Mouse (Mus musculus): ENCODE data around the gene 1300017J02Rik. TPM values are rescaled to one million over a fixed set of nuclear protein-coding genes. Genes with fewer than 3 reads are reported as not detected.

The 1300017J02Rik gene
- polyA plus RNA-seq, 1 experiment from 2014 or later = 0.14 TPM

DNA sequence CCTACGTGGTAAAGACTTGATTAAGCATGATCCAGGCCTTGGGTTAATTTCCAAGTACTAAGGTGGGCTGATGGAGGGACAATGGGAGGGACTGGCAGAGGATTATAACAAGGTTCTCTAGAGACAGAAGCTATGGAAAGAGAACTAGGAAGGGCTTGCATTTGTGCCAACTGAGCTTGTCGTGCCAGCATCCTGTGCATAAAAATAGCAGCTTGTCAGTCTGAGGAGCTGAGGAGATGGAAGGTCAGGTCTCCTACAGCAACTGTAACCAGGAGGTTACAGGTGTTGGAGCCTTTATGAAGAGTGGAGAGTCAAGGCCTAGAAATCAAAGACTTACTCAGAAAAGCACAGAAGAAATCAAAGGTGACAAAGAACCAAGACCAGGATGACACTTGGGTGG lies 91.3 kb downstream of the 1300017J02Rik start:
- H3K4me1 ChIP-seq (ENCODE audit: control insufficient read depth, insufficient read depth, low read length) = no peaks in the 10 kb centered on the region
- ATAC-seq (ENCODE audit: low FRiP score, low TSS enrichment) = no peak
- no peak overlapping the region for H3K9ac ChIP-seq (replicated peaks; ENCODE audit: low read length)
- H3K4me2 ChIP-seq (ENCODE audit: low read length) = no peak overlapping the region
- H3K27me3 ChIP-seq (ENCODE audit: control insufficient read depth, insufficient read depth, low read length) = no peaks in the 10 kb centered on the region
- no peak overlapping the region for H3K27ac ChIP-seq (replicated peaks; ENCODE audit: low read depth, low read length)
- 59% methylated on average over 2 of the region's 2 CpGs for WGBS
- no peak overlapping the region for H3K4me3 ChIP-seq (replicated peaks; ENCODE audit: low read depth, low read length)
- H3K9me3 ChIP-seq (ENCODE audit: control insufficient read depth, low read length) = no peaks in the 10 kb centered on the region
- no peaks in the 10 kb centered on the region for H3K36me3 ChIP-seq (ENCODE audit: control insufficient read depth, insufficient read depth, low read length)
- no peak for DNase-seq

DNA sequence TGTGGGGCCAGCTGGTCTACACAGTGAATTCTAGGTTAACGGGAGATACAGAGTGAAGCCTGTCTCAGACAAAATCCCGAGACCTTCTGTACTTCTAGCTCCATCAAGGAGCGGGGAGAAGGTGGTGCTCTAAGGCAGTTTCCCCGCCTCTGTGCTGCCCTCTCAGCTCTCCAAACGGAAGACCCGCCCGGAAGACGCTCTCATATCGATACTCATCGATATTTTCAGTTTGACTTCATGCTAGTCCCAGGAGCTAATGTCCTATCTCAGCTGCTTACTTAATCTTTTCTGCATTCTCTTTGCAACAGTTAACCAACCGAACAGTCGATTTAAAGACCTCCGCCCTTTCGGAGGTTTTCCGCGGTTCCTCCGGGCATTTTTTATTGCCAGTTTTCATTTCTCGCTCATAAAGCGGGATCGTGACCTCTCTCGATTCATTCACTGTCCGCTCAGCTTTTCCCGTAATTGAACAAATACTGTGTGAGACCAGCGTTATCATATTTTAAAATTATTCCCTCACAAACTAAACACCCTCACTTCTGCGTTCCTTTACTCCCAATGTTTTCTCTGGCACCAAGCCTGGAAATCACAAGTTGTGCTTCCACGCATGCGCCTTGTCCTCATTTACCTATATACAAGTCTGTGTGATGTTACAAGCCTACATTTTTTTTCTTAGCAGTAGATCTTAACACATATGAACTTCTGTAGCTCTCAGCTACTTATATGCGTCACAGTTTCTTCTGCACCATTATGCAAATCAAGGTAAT lies 92.0 kb downstream of the 1300017J02Rik start:
- Histone ChIP-seq H3K9ac (replicated peaks; ENCODE audit: low read length) (no peak overlapping the region), H3K36me3 (ENCODE audit: control insufficient read depth, insufficient read depth, low read length) (no peaks in the 10 kb centered on the region), H3K4me3 (replicated peaks; ENCODE audit: low read depth, low read length) (no peak overlapping the region), H3K4me2 (ENCODE audit: low read length) (no peak overlapping the region), H3K4me1 (ENCODE audit: control insufficient read depth, insufficient read depth, low read length) (no peaks in the 10 kb centered on the region), H3K9me3 (ENCODE audit: control insufficient read depth, low read length) (no peaks in the 10 kb centered on the region), H3K27me3 (ENCODE audit: control insufficient read depth, insufficient read depth, low read length) (no peaks in the 10 kb centered on the region), H3K27ac (replicated peaks; ENCODE audit: low read depth, low read length) (no peak overlapping the region)
- ATAC-seq (ENCODE audit: low FRiP score, low TSS enrichment) (no peak), DNase-seq (peak; percentile 27)
- WGBS = 84% methylated on average over 28 of the region's 28 CpGs

DNA sequence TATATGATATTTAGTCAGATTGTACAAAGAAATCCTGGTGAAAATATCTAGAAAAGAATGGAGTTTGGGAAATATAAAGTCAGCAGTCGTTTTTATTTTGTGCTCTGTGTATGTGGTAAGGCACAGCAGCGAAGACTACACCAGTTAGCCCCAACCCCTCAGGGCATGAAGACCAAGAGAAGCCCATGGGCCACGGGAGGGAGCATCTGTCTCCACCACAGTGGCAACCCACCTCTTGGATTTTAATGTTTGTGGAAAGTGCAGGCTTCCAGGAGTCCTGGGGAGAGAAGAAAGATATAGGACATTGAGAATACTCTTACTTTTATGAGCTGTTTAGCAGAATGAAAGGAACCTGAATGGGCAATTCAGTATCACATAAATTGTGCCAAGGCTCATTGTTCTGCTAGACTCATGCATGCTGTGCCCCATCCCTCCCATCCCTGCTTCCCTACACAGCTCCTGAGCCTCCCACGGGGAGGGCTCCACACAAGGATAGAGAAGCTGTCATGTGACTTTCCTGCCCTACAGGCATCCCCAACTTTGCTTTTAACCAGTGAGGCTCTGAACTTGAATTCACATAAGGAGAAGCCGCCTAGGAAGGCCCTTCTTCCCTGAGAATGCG lies 96.0 kb downstream of the 1300017J02Rik start:
- no peak overlapping the region for H3K9ac ChIP-seq (replicated peaks; ENCODE audit: low read length)
- 45% methylated on average over 6 of the region's 6 CpGs for WGBS
- ATAC-seq (ENCODE audit: low FRiP score, low TSS enrichment) (no peak), DNase-seq (no peak)
- H3K4me1 ChIP-seq (ENCODE audit: control insufficient read depth, insufficient read depth, low read length) = no peaks in the 10 kb centered on the region
- no peaks in the 10 kb centered on the region for H3K36me3 ChIP-seq (ENCODE audit: control insufficient read depth, insufficient read depth, low read length)
- no peak overlapping the region for H3K27ac ChIP-seq (replicated peaks; ENCODE audit: low read depth, low read length)
- no peaks in the 10 kb centered on the region for H3K27me3 ChIP-seq (ENCODE audit: control insufficient read depth, insufficient read depth, low read length)
- H3K4me2 ChIP-seq (ENCODE audit: low read length) = no peak overlapping the region
- no peak overlapping the region for H3K4me3 ChIP-seq (replicated peaks; ENCODE audit: low read depth, low read length)
- H3K9me3 ChIP-seq (ENCODE audit: control insufficient read depth, low read length) = no peaks in the 10 kb centered on the region

DNA sequence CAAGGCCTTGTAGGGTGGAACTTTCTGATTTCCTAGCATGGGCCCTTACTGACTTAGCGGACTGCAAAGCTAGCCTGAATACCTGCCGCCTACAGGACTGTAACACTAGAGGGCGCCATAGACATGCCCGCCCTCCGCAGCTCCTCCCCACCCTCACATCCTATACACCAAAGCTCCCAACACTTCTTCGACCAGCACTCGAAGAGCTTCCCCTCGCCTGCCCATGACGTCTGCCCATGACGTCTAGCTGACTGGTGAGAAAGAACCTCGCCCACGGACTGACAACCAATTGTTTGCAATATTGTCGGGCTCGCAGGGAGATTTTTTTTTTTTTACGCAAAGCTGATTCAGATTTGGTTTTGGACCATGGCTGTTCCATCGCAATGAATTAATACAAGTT lies 97.0 kb downstream of the 1300017J02Rik start:
- no peaks in the 10 kb centered on the region for H3K27me3 ChIP-seq (ENCODE audit: control insufficient read depth, insufficient read depth, low read length)
- no peak overlapping the region for H3K9ac ChIP-seq (replicated peaks; ENCODE audit: low read length)
- no peak overlapping the region for H3K4me3 ChIP-seq (replicated peaks; ENCODE audit: low read depth, low read length)
- H3K36me3 ChIP-seq (ENCODE audit: control insufficient read depth, insufficient read depth, low read length) = no peaks in the 10 kb centered on the region
- peak; percentile 71; the same call in 1 of the 2 replicates for ATAC-seq (ENCODE audit: low FRiP score, low TSS enrichment)
- no peak overlapping the region for H3K27ac ChIP-seq (replicated peaks; ENCODE audit: low read depth, low read length)
- H3K4me1 ChIP-seq (ENCODE audit: control insufficient read depth, insufficient read depth, low read length) = no peaks in the 10 kb centered on the region
- DNase-seq = peak; percentile 86
- H3K4me2 ChIP-seq (ENCODE audit: low read length) = peak overlapping the region; percentile 45
- WGBS = 9% methylated on average over 16 of the region's 16 CpGs
- H3K9me3 ChIP-seq (ENCODE audit: control insufficient read depth, low read length) = no peaks in the 10 kb centered on the region

DNA sequence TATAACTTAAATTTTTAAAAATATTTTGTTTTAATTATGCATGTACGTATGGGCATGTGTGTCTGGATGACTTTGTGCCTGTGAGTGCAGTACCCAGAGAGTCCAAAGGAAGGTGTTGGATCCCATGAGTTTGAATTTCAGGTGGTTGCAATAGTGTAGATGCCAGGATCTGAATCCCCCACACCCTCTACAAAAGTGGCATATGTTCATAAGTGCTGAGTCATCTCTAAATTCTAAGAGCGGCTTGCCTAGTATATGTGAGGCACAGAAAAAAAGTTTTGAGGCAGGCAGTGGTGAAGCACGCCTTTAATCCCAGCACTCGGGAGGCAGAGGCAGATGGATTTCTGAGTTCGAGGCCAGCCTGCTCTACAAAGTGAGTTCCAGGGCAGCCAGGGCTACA lies 99.1 kb downstream of the 1300017J02Rik start:
- no peak for ATAC-seq (ENCODE audit: low FRiP score, low TSS enrichment)
- H3K4me1 ChIP-seq (ENCODE audit: control insufficient read depth, insufficient read depth, low read length) = peaks cover 4% of the 10 kb centered on the region; the same call in 1 of the 2 replicates
- no peak overlapping the region for H3K4me2 ChIP-seq (ENCODE audit: low read length)
- no peaks in the 10 kb centered on the region for H3K9me3 ChIP-seq (ENCODE audit: control insufficient read depth, low read length)
- no peak for DNase-seq
- no peak overlapping the region for H3K9ac ChIP-seq (replicated peaks; ENCODE audit: low read length)
- WGBS = 84% methylated on average over 5 of the region's 5 CpGs
- H3K27ac ChIP-seq (replicated peaks; ENCODE audit: low read depth, low read length) = no peak overlapping the region
- H3K36me3 ChIP-seq (ENCODE audit: control insufficient read depth, insufficient read depth, low read length) = no peaks in the 10 kb centered on the region
- H3K27me3 ChIP-seq (ENCODE audit: control insufficient read depth, insufficient read depth, low read length) = no peaks in the 10 kb centered on the region
- H3K4me3 ChIP-seq (replicated peaks; ENCODE audit: low read depth, low read length) = no peak overlapping the region

DNA sequence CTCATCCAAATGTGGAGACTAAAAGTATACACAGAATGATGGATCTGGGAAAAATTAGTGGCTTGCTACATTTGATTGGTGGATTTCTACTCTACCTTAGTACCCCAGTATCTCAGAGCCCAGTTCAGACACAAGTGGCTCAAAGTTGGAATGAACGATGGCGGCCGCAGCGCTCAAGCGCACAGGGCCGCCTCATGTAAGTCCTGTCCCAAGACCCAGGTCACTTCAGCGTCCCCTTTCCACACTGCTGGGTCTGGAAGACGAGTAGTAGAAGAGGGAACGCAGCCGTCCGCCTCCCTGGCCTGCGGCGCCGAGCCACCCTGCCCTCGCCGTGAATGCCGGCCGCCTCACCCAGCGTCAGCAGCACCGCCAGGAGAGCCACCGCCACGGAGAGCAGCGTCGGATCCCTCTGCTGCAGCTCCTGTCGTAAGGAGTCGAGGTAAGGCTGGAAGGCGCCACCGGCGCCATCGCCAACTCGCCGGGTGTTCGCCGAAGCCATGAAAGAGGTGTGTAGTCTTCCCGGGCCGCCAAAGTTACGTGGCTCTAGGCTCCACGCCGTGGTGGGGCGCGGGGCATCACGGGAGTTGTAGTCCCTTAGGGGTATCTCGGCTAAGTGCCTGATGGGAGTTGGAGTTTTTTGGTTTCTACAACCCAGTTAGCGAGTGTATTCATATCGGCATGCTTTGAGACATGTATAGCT lies 103.2 kb downstream of the 1300017J02Rik start, which contains the start of gene Srprb:
TSS of gene Srprb (minus strand) at position 577 of the 700 bp plus-strand sequence.
- H3K4me1 ChIP-seq (ENCODE audit: control insufficient read depth, insufficient read depth, low read length) = peaks cover 4% of the 10 kb centered on the region; the same call in 1 of the 2 replicates
- H3K4me2 ChIP-seq (ENCODE audit: low read length) = peak within 1 kb of the TSS; percentile 63
- H3K4me3 ChIP-seq (replicated peaks; ENCODE audit: low read depth, low read length) = peak within 1 kb of the TSS; percentile 80
- peaks cover 22% of the 10 kb centered on the region for H3K36me3 ChIP-seq (ENCODE audit: control insufficient read depth, insufficient read depth, low read length)
- under 1% methylated on average over 45 of the region's 45 CpGs for WGBS
- no peaks in the 10 kb centered on the region for H3K9me3 ChIP-seq (ENCODE audit: control insufficient read depth, low read length)
- peak; percentile 97 for ATAC-seq (ENCODE audit: low FRiP score, low TSS enrichment)
- peak; percentile 98 for DNase-seq
- H3K9ac ChIP-seq (replicated peaks; ENCODE audit: low read length) = peak within 1 kb of the TSS; percentile 66
- H3K27ac ChIP-seq (replicated peaks; ENCODE audit: low read depth, low read length) = peak within 1 kb of the TSS; percentile 79
- no peaks in the 10 kb centered on the region for H3K27me3 ChIP-seq (ENCODE audit: control insufficient read depth, insufficient read depth, low read length)

Other genes starting within 250 kb of the 1300017J02Rik start
- gene Rab6b, start 193.3 kb downstream of the 1300017J02Rik start, polyA plus RNA-seq (2014; fragmentation: Nextera tagmentation; extraction: Ambion mirVana) = 64.2 and 93.4 TPM in 2 replicates
- gene Srprb, start 102.9 kb downstream of the 1300017J02Rik start, polyA plus RNA-seq (2014; fragmentation: Nextera tagmentation; extraction: Ambion mirVana) = 49.0 and 55.4 TPM in 2 replicates
- 0.16 and 3.5 TPM in 2 replicates for gene Gm20425, start 74.8 kb downstream of the 1300017J02Rik start, polyA plus RNA-seq (2014; fragmentation: Nextera tagmentation; extraction: Ambion mirVana)
- 16.7 and 30.6 TPM in 2 replicates for gene Trf, start 74.6 kb downstream of the 1300017J02Rik start, polyA plus RNA-seq (2014; fragmentation: Nextera tagmentation; extraction: Ambion mirVana)
- 16.4 and 23.8 TPM in 2 replicates for gene Topbp1, start 133 bp upstream of the 1300017J02Rik start, polyA plus RNA-seq (2014; fragmentation: Nextera tagmentation; extraction: Ambion mirVana)
- gene Cdv3, start 60.8 kb upstream of the 1300017J02Rik start, polyA plus RNA-seq (2014; fragmentation: Nextera tagmentation; extraction: Ambion mirVana) = 62.0 and 76.0 TPM in 2 replicates
- 2.7 and 4.0 TPM in 2 replicates for gene Bfsp2, start 175.3 kb upstream of the 1300017J02Rik start, polyA plus RNA-seq (2014; fragmentation: Nextera tagmentation; extraction: Ambion mirVana)

Data from midbrain, embryonic 14.5 days (tissue).